Mouse (Mus musculus) liver, embryonic 14.5 days (tissue): ENCODE data around the gene St8sia1. TPM values are rescaled to one million over a fixed set of nuclear protein-coding genes. Genes with fewer than 3 reads are reported as not detected.

Experiments used
- ATAC-seq: fragments of 200-750 bp; cut with Nextera tagmentation; 2 replicates; pipeline ENCODE4 v1.8.0; 2017; ENCODE audit warnings: moderate number of reproducible peaks, mild to moderate bottlenecking, moderate library complexity; ENCODE audit not compliant: insufficient read depth
- DNase-seq, 3 experiments: peaks; one replicate each; pipeline ENCODE4 v3.0.0-alpha.2; 2012 to 2013; ENCODE audit warnings: low read depth in 3 of 3, low spot score in 3 of 3
- H3K27ac ChIP-seq: fragments of 300-500 bp; sonication (generic); 2 replicates; pipeline ENCODE4 v1.5.1; 2014; ENCODE audit warnings: moderate library complexity, mild to moderate bottlenecking, control low read depth, inconsistent platforms
- H3K27me3 ChIP-seq: fragments of 300-500 bp; sonication (generic); 2 replicates; pipeline ENCODE4 v1.6.1; 2014; ENCODE audit warnings: mild to moderate bottlenecking, low read length, moderate library complexity; ENCODE audit not compliant: control insufficient read depth, insufficient read depth
- H3K36me3 ChIP-seq: fragments of 300-500 bp; sonication (generic); replicated peaks from 2 replicates; pipeline ENCODE4 v1.6.1; 2014; ENCODE audit warnings: low read depth; ENCODE audit not compliant: control insufficient read depth, insufficient read depth
- H3K4me1 ChIP-seq, 2 experiments: fragments of 200-500 bp in 1 of 2; fragments of 300-500 bp in 1 of 2; sonication (generic) in 1 of 2; replicated peaks; 2 replicates each; pipeline ENCODE4 v1.6.1; 2012 to 2014; ENCODE audit warnings: antibody characterized with exemption in 1 of 2, inconsistent platforms in 1 of 2, low read length in 1 of 2; ENCODE audit not compliant: control insufficient read depth in 2 of 2, insufficient read depth in 2 of 2
- H3K4me2 ChIP-seq: fragments of 300-500 bp; sonication (generic); 2 replicates; pipeline ENCODE4 v1.6.1; 2014; ENCODE audit warnings: low read depth, mild to moderate bottlenecking, control low read depth, moderate library complexity
- H3K4me3 ChIP-seq, 2 experiments: fragments of 200-500 bp in 1 of 2; fragments of 300-500 bp in 1 of 2; sonication (generic) in 1 of 2; 2 replicates each; pipeline ENCODE4 v1.5.1; 2012 to 2014; ENCODE audit warnings: low read depth in 2 of 2, low read length in 2 of 2, mild to moderate bottlenecking in 2 of 2, control low read depth in 1 of 2, inconsistent platforms in 1 of 2, moderate library complexity in 1 of 2; ENCODE audit not compliant: insufficient read depth in 1 of 2
- H3K9ac ChIP-seq: fragments of 300-500 bp; sonication (generic); replicated peaks from 2 replicates; pipeline ENCODE4 v1.6.1; 2014; ENCODE audit warnings: mild to moderate bottlenecking, control low read depth, moderate library complexity
- H3K9me3 ChIP-seq: fragments of 300-500 bp; sonication (generic); 2 replicates; pipeline ENCODE4 v1.6.1; 2016; ENCODE audit warnings: low read length, mixed read lengths; ENCODE audit not compliant: control insufficient read depth
- CTCF ChIP-seq: IDR thresholded peaks from 2 replicates; pipeline ENCODE4 v1.5.1; 2016; ENCODE audit warnings: antibody characterized with exemption, low read depth, control low read depth
- EP300 ChIP-seq: IDR thresholded peaks from 2 replicates; pipeline ENCODE4 v1.6.1; 2016; ENCODE audit warnings: antibody characterized with exemption, low read depth
- WGBS: fragments of 180-500 bp; shearing (Covaris S2); extraction: QIAGEN DNeasy Blood & Tissue Kit; methylation state at CpG from one replicate; pipeline ENCODE4 v1.1.7; 2014; ENCODE audit not compliant: insufficient replicate concordance; 5-methylcytosine and 5-hydroxymethylcytosine counted together
- polyA plus RNA-seq, 2 experiments: library from polyadenylated mRNA; depleted of rRNA in 1 of 2; stranded (reverse) in 1 of 2; unstranded in 1 of 2; fragments of >200 nt; fragmentation: Nextera tagmentation in 1 of 2; extraction: Ambion mirVana in 1 of 2; gene quantifications; 2 replicates each; pipeline versions ENCODE4 v1.2.1 to v1.2.3; 2012 to 2014

St8sia1 gene
- polyA plus RNA-seq, 2 experiments, result 0.03 to 0.07 TPM

- Histone ChIP-seq H3K27me3 (no peaks in the 10 kb centered on the region), H3K9ac (no peak overlapping the region), H3K36me3 (peaks cover 14% of the 10 kb centered on the region), H3K27ac (no peak overlapping the region), H3K4me3 (no peak overlapping the region), H3K4me1 (peaks cover 0 to 12% of the 10 kb centered on the region in 2 experiments; a peak in 2 of 4 replicates), H3K4me2 (no peak overlapping the region), H3K9me3 (no peaks in the 10 kb centered on the region)
- WGBS, result 48% methylated on average over 14 of the region's 14 CpGs
- TF ChIP-seq EP300, result no peak
- no peak for TF ChIP-seq CTCF
- ATAC-seq, result no peak
- no peak for DNase-seq
Measured at GRCm38 (mm10) chr6:142779812-142780573, 184.3 kb downstream of the St8sia1 start.

DNA sequence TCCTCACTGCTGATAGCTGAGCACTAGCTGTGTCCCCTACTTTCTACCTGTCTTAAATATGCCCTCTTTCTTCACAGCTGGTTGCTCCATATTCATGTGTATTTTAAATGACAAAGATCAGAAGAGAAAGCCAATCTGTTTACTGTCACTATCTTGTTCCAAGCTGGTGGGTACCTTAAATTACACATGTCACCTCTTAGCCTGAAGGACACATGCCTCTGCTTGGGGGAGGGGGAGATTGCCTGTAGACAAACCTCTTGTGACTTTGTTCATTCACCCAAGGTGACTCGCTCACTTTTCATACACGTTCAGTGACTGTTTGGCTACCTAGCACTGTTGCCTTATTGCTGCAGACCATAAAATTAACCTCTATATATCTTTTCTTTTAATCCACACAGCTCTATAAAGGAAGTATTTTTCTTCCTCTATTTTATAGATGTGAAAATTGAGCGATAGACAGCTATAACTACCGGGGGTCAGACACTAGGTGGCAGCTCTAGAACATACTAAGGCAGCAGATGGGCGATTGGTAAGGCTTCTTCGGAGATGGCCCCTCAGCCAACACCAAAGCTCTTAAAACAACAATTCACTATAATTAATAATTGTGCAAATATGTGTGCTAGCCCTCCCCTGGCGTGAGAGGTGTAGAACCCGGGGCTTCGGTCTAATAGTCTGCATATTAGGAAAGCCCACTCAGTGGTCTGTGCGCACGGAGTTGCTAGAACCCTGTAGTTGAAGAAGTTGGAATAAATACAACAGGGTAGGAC is 185.0 kb downstream of the St8sia1 start:
- DNase-seq (no peak), ATAC-seq (no peak)
- Histone ChIP-seq H3K27me3 (no peaks in the 10 kb centered on the region), H3K36me3 (peaks cover 21% of the 10 kb centered on the region), H3K27ac (no peak overlapping the region), H3K9ac (no peak overlapping the region), H3K4me2 (no peak overlapping the region), H3K4me3 (no peak overlapping the region), H3K9me3 (no peaks in the 10 kb centered on the region), H3K4me1 (peaks cover 0 to 12% of the 10 kb centered on the region in 2 experiments; a peak in 2 of 4 replicates)
- WGBS, result 41% methylated on average over 11 of the region's 11 CpGs
- TF ChIP-seq CTCF (peak; percentile 44; the same call in 1 of the 2 replicates), EP300 (no peak)

DNA sequence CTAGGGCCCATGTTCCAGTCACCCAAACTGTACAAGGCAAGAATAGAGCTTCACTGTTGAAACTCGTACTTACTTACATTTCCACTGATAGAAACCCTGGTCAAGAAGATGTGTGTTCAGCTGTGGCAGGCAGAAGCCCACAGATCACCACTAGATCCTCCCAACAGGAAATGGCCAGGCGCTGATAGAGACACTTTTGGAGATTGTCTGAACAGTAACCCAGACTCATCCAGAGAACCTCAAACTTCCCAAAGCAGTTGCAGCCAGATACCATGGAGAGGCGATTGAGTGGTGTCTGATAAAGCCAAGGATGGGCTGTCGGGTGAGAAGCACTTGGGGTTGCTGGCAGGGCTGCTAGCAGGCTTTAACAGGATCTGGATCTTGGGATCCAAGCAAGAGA is 187.3 kb downstream of the St8sia1 start:
- H3K4me2 ChIP-seq, result no peak overlapping the region
- peaks cover 44% of the 10 kb centered on the region for H3K36me3 ChIP-seq
- WGBS, result 4% methylated on average over 4 of the region's 4 CpGs
- H3K9me3 ChIP-seq, result no peaks in the 10 kb centered on the region
- H3K27me3 ChIP-seq, result no peaks in the 10 kb centered on the region
- H3K27ac ChIP-seq, result no peak overlapping the region
- ATAC-seq (peak; percentile 47; the same call in 1 of the 2 replicates), DNase-seq (no peak)
- TF ChIP-seq CTCF (no peak), EP300 (no peak)
- H3K4me1 ChIP-seq, result peaks cover 0 to 12% of the 10 kb centered on the region in 2 experiments; a peak in 2 of 4 replicates
- no peak overlapping the region for H3K9ac ChIP-seq
- no peak overlapping the region for H3K4me3 ChIP-seq

DNA sequence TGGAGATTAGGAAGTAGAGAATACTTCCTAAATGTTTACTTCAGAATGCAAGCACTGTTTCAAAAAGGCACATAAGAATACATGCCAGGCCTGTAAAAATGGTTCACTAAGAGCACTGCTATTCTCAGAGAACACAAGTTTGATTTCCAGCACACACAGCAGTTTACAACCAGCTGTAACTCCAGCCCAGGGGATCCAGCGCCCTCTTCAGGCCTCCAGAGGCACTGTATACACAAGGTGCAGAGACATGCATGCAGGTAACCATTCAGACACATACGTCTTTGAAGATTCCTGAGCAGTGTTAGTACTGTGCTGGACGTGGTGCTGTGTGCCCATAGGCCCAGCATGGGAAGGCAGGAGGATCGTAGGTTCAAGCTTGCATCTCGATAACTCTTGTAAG is 190.7 kb downstream of the St8sia1 start:
- Histone ChIP-seq H3K9ac (no peak overlapping the region), H3K27me3 (no peaks in the 10 kb centered on the region), H3K27ac (no peak overlapping the region), H3K4me3 (no peak overlapping the region), H3K36me3 (peaks cover 76% of the 10 kb centered on the region), H3K4me1 (peaks cover 0 to 12% of the 10 kb centered on the region in 2 experiments; a peak in 2 of 4 replicates), H3K9me3 (no peaks in the 10 kb centered on the region), H3K4me2 (no peak overlapping the region)
- WGBS, result 84% methylated on average over 5 of the region's 5 CpGs
- DNase-seq, result no peak
- ATAC-seq, result no peak
- TF ChIP-seq EP300, result no peak
- peak; percentile 65 for TF ChIP-seq CTCF

GRCm38 (mm10) chr6:142771643-142772042 is 192.6 kb downstream of the St8sia1 start:
- no peak overlapping the region for H3K9ac ChIP-seq
- no peaks in the 10 kb centered on the region for H3K27me3 ChIP-seq
- no peak for ATAC-seq
- H3K4me1 ChIP-seq, result peaks cover 0 to 9% of the 10 kb centered on the region in 2 experiments; a peak in 2 of 4 replicates
- no peak overlapping the region for H3K27ac ChIP-seq
- no peak overlapping the region for H3K4me3 ChIP-seq
- H3K4me2 ChIP-seq, result no peak overlapping the region
- peaks cover 93% of the 10 kb centered on the region for H3K36me3 ChIP-seq
- DNase-seq, result no peak
- H3K9me3 ChIP-seq, result no peaks in the 10 kb centered on the region
- 30% methylated on average over 4 of the region's 4 CpGs for WGBS
- TF ChIP-seq CTCF (no peak), EP300 (0 out of 2 replicates have a peak, but pooled peaks have one; percentile 5)

Other genes starting within 250 kb of the St8sia1 start
- gene Cmas, start 207.8 kb downstream of the St8sia1 start, polyA plus RNA-seq (2012; rRNA removed), result 43.3 and 80.7 TPM in 2 replicates
- gene Cmas, start 207.8 kb downstream of the St8sia1 start, polyA plus RNA-seq (2014; fragmentation: Nextera tagmentation; extraction: Ambion mirVana), result 176 and 181 TPM in 2 replicates
- gene Sult6b2, start 159.9 kb downstream of the St8sia1 start, polyA plus RNA-seq (2012; rRNA removed), result not detected in 2 replicates
- not detected in 2 replicates for gene Sult6b2, start 159.9 kb downstream of the St8sia1 start, polyA plus RNA-seq (2014; fragmentation: Nextera tagmentation; extraction: Ambion mirVana)
- gene C2cd5, start 135.7 kb upstream of the St8sia1 start, polyA plus RNA-seq (2012; rRNA removed), result 12.2 and 16.5 TPM in 2 replicates
- gene C2cd5, start 135.7 kb upstream of the St8sia1 start, polyA plus RNA-seq (2014; fragmentation: Nextera tagmentation; extraction: Ambion mirVana), result 14.1 and 14.4 TPM in 2 replicates
- 9.8 and 12.1 TPM in 2 replicates for gene Etnk1, start 202.8 kb upstream of the St8sia1 start, polyA plus RNA-seq (2012; rRNA removed)
- gene Etnk1, start 202.8 kb upstream of the St8sia1 start, polyA plus RNA-seq (2014; fragmentation: Nextera tagmentation; extraction: Ambion mirVana), result 7.5 and 10.7 TPM in 2 replicates